Mouse (Mus musculus) CD4-positive, CD25-positive, alpha-beta regulatory T cell, adult 4 months (primary cell): Measurements from ENCODE around the gene Exd1. TPM values are rescaled to one million over a fixed set of nuclear protein-coding genes. Genes with fewer than 3 reads are reported as not detected.

ENCODE experiments used
- ATAC-seq: one replicate; pipeline ENCODE4 v1.8.0; 2017
- polyA plus RNA-seq, 2 experiments: library from polyadenylated mRNA; unstranded; fragments of 100-300 nt; shearing (Covaris generic); gene quantifications; one replicate each; pipeline ENCODE4 v1.2.1; 2017

Exd1 gene
- under 1 TPM in 1 of 2 experiments, not detected in 1; 0.16 TPM for polyA plus RNA-seq

GRCm38 (mm10) chr2:119547522-119548370 lies at the start of gene Exd1, which contains the start of gene Chp1:
Exd1 (minus strand) TSS chr2:119547627.
Chp1 (plus strand) TSS chr2:119547697.
- ATAC-seq, result peak; percentile 90

DNA sequence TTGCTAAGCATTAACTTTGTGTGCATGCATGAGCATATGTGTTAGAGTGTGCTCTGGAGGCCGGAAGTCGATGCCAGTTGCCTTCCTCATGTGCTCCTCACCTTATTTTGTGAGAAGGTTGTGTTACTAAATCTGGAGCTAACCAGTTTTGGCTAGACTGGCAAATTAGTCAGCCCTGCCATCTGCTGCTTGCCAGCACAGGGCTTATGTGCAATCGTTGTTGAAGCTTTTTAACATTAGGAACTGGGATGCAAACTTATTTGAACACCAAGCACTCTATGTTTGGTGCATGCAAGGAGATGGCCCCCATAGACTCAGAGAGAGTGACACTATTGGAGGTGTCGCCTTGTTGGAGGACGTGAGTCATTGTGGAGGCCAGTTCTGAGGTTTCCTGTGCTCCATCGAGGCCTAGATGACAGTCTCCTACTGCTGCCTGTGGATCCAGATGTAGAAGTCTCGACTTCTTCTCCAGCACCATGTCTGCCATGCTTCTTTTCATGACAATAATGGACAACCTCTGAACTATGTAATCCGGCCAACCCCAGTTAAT lies 49.4 kb upstream of the Exd1 start:
- ATAC-seq, result no peak

DNA sequence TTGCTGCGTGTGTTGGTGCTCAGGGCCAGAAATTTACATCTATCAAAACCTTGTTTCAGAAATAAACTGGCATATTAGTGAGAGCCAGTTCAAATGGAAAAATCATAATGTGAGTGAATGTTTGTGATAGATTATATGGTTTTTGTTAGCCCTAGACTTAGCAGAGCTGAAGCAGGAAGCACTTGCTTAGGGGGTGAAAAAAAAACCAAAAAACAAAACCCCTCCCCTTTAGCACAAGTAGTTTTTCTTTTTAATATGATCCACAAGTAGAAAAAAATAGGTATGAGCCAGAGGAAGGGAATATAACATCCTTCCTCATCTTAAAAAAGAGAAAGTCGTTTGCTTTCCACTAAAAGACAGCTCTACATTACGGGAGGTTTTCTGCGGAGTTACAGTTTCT lies 47.9 kb upstream of the Exd1 start:
- ATAC-seq, result no peak

- peak; percentile 99 for ATAC-seq
Measured at GRCm38 (mm10) chr2:119594113-119594981, 46.9 kb upstream of the Exd1 start.

GRCm38 (mm10) chr2:119593765-119594112 lies 46.3 kb upstream of the Exd1 start:
- ATAC-seq, result peak; percentile 5

GRCm38 (mm10) chr2:119591247-119591646 lies 43.8 kb upstream of the Exd1 start:
- no peak for ATAC-seq

DNA sequence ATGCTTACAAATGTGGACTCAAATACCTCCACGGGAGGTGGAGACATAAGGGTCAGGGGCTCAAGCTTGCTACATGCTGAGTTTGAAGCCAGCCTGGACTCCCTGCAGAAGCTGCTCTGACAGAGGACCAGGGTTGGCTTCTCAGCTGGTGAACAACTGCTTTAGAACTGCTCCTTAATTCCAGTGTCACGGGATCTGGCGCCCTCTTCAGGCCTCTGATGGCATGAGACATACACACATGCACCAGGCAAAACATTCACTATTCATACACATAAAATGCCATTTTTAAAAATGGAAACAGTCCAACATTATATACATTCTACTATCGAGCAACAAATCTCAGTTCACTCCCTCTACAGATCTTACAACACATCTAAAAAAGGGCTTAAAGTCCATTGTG lies 40.0 kb upstream of the Exd1 start:
- ATAC-seq, result peak; percentile 85

DNA sequence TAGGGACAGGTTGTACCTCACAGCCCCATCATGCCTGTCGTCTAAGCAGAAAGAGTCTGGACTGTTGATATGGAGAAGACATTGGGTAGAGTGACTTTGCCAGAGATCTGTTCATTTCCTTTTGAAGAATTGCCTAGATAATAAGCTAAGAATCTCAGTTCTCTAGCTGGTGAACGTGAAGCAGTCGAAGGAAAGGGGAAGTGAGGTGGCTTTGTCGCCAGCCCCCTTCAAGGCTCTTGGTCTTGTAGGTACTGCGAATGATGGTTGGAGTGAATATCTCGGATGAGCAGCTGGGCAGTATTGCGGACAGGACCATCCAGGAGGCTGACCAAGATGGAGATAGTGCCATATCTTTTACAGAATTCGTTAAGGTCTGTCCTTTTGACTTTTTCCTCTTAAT lies 36.9 kb upstream of the Exd1 start:
- ATAC-seq, result no peak

DNA sequence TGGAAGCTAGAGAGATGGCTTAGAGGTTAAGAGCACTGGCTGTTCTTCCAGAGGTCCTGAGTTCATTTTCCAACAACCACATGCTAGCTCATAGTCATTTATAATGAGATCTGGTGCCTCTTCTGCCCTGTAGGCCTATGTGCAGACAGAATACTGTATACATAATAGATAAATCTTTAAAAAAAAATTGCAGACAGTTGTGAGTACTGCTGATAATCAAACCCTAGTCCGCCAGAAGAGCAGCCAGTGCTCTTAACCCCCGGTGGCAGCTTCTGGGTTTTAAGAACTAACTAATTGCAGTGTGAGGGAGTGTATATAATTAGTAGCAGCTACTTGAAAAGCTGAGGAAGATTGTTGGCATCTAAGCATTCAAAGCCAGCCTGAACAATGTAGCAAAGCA lies 36.0 kb upstream of the Exd1 start:
- ATAC-seq, result no peak

GRCm38 (mm10) chr2:119581571-119581970 lies 34.1 kb upstream of the Exd1 start:
- ATAC-seq, result no peak

GRCm38 (mm10) chr2:119572471-119572870 lies 25.0 kb upstream of the Exd1 start:
- no peak for ATAC-seq

DNA sequence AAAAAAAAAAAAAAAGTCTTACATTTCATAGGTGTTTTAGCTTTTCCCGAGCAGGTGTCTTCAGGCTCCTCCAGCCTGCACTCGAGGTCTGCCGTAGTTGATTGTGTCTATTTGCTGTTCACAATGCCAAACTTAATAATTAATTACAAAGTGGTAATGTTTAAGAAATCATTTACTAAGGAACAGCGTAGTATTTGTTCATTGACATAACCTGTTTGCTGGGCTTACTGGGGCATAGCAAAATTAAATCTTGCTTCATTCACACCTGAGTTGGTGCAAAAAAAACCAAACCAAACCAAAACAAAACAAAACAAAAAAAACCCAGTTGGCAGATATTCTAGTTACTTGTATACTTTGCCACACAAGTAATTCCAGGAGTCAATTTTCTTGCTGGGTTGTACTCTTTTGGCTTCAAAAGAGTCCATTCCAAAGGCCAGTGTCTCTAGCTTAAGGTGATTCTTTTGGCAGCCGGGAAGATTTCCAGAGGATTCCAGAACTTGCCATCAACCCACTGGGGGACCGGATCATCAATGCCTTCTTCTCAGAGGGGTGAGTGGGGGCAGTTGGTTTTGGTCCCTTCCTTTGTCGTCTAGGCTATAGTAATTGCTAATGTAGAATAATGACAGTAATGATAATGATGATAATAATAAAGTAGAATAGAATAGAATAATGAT lies 18.9 kb upstream of the Exd1 start:
- ATAC-seq, result no peak

DNA sequence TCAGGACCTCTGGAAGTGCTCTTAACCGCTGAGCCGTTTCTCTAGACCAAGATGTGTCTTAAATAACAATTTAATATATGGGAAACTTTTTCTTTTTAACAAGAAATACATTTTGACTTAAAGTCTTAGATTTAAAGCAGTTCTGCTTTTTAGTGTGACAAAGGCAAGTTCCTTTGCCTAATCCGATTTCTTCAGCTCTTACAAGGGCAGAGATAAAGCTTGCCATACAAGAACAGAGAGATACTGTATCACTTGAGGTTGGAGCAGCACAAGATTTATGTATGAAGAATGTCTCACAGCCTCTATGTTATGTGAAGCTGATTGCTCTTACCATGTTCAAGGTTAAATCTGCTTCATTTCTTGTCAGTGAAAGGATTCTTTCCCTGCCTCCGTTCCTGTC lies 17.9 kb upstream of the Exd1 start:
- ATAC-seq, result no peak

DNA sequence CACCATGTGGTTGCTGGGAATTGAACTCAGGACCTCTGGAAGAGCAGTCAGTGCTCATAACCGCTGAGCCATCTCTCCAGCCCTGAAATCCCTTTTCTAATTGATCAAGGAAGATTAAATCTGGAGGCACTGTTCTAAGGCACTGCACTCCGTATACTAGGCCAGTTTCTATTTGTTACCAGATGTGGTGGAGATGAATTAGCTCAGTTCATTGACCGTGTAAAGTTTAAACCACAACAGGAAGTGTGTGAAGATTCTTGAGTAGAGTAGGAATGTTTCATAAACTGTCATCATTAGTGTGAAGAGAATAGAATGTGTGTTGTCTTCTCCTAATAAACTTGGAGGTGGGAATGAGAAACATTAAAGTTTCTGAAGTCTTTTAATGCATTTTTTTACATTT lies 14.4 kb upstream of the Exd1 start:
- peak; percentile 51 for ATAC-seq

DNA sequence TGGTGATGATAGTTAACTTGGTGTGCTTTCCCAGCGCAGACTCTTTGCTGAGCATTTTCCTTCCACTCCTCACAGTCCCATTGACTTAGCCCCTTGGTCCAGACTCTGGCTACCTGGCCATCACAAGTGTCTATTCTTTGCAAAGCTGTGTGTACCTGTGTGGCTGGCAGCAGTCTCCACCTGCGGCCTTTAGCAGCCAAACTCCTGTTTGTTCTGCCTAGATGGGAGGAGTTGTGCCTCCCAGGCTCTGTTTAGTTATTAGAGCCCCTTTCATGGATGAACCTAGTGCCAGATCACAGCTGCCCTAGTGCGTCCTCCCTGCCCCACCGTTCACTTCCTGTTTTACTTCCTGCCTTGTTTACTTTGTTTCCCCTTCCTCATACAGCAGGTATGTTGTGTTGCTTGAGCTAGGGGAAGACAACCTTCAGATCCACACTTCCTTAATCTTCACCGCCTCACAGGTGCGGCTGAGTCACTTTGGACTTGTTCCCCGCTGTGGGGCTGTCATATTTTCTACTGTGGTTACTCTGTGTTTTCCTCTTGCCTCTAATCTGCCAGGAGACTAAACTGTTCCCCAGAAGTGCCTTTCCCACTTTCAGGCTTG lies 11.4 kb upstream of the Exd1 start:
- ATAC-seq, result peak; percentile 49

DNA sequence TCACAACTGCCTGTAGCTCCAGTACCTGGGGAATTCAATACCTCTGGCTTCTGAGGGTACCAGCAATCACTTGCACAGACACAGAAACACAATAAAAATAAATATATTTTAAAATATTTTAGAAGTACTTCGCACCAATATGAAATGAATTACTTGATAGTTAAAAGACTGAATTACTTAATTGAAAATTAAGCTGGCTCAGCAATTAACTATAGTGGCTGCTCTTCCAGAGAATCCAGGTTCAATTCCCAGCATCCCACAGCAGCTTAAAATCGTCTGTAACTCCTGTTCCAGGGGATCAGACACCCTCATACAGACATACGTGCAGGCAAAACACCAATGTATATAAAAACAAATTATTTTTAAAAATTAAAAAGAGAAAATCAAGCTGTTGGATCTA lies 10.6 kb upstream of the Exd1 start:
- ATAC-seq, result no peak

DNA sequence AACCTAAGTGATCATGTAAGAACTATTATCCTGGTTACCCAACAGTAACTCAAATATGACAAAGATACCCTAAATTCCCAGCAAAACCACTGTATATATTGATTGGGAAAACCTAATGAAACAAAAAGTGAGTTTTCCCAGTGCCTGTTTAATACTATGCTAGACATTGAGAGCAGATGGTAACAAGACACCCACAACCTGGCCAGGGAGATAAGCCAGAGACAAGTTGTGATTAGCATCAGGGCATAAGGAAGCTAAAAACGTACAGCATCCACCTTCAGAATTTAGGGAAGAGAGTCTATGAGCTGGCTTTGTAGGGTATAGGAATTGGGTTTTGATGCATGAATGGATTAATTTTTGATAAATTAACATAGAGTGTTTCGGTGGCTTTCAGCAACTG lies 2.3 kb upstream of the Exd1 start:
- no peak for ATAC-seq

DNA sequence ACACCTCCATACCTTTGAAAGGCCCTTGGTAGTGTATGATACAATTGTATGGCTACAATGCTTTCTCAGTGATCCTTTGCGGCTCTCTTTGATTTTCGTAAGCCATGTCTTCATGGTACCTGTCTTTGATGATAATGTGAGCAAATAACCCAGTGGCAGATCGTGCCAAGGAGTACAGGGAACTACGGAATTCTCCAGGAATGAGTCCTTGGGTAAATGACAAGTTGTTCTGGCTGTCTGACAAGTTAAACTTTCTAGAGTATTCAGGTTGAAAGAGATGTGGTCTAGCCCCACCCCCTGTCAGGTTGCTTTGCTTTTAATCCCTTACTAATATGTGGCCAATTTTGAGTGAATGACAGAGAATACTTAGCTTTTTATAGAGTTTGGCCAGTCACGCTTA lies 1.3 kb upstream of the Exd1 start:
- ATAC-seq, result no peak

DNA sequence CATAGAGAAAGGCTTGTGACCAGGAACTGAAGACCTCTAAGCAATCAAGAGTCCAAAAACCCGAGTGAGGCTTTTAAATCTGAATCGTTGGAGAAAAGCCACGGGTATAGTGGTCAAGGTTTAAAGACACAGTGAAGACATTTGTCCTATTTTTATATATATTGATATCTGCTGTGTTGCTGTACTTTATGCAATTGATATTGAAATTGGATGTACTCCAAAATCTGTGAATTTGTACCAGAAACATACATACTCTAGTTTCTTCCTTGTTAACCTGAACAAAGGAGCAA lies 889 bp upstream of the Exd1 start:
- no peak for ATAC-seq

DNA sequence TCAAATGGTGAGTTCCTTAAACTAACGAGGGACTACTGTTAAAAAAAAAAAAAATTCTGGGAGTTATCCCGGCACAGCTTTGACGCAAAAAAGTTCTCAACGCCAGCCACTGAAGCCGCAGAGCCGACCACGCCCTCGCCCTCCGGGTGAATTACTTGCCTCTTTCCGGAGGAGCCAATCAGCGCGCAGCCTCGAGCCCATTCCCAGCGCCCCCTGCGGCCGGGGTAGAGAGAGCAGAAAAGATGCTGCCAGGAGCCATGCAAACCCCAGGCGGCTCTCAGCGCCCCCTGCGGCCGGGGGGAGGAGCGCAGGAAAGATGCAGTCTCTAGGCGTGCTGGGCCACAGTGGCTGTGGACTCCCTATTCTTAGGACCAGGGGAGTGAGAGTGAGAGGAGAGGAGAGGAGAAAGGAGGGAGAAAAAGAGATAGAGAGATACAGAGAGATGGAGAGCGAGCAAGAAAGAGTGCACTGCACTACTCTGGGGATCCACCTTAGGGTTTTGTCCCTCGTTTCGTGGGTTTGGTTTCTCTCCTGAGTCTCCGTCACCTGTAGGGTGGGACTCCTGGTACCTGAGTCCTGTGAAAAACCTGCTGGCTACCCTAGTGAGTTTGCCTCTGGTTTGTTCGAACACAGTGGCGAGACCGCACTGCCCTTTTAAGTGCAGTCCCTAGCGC lies 442 bp downstream of the Exd1 start:
- ATAC-seq, result peak; percentile 82

DNA sequence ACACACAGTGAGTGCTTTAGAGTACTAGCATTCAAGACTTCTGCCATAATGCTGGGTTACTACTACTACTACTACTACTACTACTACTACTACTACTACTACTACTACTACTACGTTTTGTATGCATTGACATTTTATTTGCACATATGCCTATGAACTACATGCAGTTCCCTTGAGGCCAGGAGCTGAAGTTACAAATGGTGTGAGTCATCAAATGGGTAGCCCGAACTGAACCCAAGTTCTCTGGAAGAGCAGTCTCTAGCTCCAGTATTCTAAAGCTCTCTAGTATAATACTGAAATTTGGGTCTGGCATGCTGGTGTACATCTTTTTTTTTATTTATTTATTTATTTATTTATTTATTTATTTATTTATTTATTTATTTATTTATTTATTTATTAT lies 3.8 kb downstream of the Exd1 start:
- no peak for ATAC-seq

GRCm38 (mm10) chr2:119542106-119542505 lies 5.3 kb downstream of the Exd1 start:
- ATAC-seq, result no peak
